Mouse (Mus musculus) cerebellum, adult 18-20 months (tissue): ENCODE results near the gene Clcnka.

ENCODE experiments used
- DNase-seq, 2 experiments: peaks; one replicate each; pipeline ENCODE4 v3.0.0; 2021

The Clcnka gene

DNA sequence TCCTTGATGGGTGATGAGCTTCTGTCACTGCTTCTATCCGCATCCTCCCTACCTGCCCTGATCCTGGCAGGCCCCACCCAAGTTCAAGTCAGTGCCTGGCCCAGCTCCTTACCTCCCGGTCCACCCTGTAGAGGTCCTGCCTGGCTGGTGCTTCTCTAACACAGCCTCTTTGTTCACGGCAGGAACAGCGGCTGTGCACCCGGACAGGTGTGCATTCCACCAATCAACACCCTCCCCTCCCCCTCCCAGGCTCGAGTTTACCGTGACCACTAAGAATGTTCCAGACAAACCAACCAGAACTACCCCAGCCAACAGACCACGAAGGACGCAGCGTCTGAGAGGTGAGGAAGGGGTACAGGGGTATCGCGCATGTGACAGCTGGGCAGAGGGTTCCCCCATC lies at the start of gene Clcnka:
Clcnka (minus strand) TSS at position 180 of the 400 bp plus-strand sequence.
- DNase-seq = no peak

DNA sequence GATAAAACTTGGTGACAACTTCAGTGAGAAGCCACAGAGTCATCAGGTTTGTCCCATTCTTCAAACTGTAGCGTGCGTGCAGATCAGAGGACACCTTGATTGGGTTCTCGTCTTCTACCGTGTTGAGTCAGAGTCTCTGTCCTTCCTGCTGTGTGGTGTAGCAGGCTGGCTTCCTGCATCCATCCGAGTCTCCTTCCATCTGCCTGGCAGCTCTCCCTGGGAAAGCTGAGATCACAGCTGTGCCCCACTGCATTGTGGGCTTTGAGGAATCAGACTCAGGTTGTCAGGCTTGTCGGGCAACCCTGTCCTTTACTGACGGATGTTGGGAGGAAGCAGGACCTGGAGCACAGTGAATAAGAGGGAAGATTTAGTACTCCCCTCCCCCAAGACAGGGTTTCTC lies 47.7 kb upstream of the Clcnka start:
- DNase-seq = no peak

- no peak for DNase-seq
Measured at GRCm38 (mm10) chr4:141445328-141445720, 46.8 kb upstream of the Clcnka start.

DNA sequence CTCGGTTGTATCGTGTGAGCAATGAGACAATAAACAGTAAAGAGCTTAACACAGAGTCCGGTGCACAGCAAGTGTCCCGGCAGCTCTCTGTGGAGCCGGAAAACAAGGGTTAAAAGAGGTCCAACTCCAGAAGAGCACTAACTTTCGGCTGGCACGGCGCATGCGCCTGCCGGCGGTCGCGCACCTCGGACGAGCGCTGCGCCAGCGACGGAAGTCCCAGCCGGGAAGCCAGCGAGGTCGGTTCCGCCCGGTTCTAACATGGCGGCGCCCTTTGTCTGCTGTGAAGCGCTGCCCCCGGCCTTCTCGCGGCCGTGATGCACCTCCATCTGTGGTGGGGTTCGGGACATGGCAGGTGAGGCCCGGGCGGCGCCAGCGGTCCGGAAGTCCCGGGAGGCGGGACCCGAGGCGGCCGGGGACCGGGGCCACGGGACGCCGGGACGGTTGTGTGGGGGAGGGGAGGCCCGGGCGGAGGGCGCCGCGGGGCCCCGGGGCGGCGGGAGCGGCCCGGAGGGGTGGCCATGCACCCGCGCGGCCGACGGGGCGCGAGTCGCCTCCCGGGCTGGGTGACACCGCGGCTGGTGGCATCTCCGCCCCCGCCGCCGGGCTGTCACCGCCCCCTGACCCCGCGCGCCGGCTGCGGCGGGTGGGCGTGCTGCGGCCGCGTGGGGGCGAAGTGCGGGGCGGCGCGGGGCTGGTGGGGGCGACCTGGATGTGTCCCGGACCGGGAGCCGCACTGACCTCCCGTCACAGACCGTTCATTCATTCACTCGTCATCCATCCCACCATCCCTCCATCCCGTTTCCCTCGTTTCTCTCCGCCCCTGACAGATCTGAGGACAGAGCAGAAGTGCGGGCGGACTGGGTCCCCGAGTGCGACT lies 46.2 kb upstream of the Clcnka start, which contains the start of gene Zbtb17:
Zbtb17 (plus strand) TSS at position 204 of the 877 bp plus-strand sequence.
- peak; percentile 84 to 92 for DNase-seq

- no peak for DNase-seq
Measured at GRCm38 (mm10) chr4:141443641-141444429, 45.3 kb upstream of the Clcnka start.

DNA sequence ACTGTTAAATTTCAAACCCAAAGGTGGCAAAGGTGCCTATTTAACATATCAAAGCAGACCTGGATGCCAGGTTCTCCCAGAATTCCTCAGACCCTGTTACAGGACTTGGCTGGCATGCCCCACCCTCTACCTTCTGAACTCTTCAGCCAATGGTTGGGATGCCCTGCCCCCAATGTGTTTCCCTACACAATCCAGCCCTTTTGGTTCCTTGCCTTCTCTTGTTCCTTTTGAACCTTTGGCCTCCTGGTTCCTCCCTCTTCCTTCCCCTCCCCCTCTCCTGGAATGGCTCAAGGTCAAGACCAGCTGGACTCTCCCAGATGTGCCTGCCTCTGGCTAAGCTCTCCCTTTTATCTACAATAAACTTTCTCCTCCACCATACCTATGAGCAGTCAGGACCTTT lies 42.4 kb upstream of the Clcnka start:
- no peak for DNase-seq

DNA sequence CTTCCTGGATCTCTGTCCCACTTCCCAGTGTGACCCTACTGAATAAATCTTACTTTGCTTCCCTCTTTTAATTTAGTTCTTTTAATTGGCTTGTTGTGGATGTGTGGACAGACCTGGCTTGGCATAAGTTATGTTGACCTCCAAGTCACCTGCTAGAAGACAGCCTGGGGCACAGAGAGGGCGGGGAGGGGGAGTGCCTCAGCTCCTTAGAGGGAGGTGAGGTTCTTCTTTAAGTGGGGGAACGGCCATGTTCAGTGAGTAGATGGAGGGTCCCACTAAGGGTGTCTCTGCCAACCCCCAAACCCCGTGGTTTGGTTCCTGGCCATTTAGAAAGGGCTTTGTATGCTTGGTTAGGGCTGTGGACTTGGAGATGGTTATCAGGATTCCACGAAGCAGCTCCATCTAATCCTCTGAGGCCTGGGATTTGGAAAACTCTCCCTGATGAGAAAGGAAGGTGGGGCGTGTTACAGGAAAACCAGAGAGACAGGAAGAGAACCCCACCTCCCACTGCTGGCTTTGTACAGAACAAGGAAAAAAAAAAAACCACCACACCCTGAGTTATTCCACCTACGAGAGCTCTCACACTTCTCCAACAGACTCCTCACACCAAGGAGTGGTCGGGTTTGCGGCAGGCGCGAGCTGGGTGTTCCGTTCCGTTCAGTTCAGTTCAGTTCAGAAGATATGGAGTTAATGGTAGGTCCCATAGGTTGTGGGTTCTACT lies 40.7 kb upstream of the Clcnka start:
- no peak for DNase-seq

DNA sequence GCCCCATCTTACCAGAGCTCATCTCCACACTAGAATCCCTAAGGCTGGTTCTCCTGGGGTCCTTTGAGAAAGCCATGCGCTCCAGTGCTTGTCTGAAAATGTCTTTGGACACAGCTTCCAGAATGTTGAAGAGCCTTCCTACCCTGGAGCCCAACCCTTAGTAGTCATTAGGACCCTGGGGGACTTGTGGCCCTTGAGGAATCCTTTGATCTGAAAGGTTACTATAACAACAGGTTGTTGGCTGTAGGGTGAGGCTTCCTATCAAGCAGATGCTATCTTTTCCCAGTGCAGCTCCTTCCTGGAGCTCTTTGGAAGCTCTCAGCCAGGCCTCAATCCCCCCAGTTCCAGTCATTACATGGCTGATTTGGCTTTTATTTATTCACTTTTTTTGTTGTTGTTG lies 37.5 kb upstream of the Clcnka start, which contains the start of gene Srarp:
Srarp (minus strand) TSS at position 132 of the 400 bp plus-strand sequence.
- no peak for DNase-seq

DNA sequence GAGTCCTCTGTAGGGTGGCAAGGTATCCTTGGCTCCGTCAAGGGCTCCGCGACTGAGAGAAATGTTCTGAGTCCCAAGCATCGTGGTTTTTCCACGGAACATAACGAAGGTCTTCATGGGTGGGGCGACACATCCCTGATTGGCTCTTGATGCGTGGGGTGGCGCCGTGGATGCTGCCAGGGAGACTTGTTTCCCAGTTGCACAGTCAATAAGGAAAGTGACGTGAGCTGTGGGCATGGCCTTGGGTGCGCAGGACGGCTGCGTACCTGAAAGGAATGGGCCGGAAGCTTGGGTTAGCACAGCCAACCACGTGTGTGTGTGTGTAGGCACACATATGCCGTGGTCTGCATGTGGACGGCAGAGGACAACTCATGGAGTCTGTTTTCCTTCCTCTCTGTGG lies 34.7 kb upstream of the Clcnka start:
- no peak for DNase-seq

DNA sequence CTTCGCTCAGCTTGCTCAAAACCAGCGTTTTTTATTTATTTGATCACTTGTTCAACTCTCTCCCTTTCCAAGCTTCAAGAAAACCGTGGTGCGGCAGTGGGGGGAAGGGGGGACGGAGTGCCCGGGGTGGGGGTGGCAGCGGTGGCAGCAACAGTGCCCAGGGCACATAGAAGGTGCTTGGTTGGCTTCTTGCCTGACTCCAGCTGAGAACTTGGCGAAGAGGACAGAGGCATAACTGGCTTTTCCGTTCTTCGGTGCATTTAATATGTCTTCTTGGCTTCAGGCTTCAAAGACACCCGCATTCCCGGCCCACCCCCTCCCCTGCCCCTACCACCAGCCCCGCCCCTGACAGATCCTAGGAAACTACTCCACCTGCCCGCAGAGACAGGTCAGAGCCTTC lies 34.1 kb upstream of the Clcnka start:
- DNase-seq = no peak

- DNase-seq = peak; percentile 81 to 87
Measured at GRCm38 (mm10) chr4:141430997-141431396, 32.5 kb upstream of the Clcnka start.

- DNase-seq = no peak
Measured at GRCm38 (mm10) chr4:141429847-141430246, 31.3 kb upstream of the Clcnka start.

DNA sequence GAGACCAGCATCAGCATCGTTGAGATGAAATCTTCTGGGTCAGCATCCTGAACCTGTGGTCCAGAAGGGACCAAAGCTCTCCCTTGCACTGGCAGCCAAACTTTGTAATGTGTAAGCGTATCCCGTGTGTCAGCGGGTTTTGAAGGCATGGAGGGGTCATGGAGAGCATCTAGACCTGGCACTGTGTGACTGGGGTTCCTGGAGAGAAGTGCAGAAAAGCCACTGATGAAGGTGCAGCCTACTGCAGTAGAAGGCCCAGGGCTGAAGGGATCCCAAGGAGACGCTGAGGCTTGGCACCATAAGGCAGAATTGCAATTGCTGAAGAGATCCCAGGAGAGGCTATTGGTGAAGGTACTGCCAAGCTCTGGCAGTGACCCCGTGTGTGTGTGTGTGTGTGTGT lies 30.9 kb upstream of the Clcnka start:
- DNase-seq = no peak

- DNase-seq = no peak
Measured at GRCm38 (mm10) chr4:141427921-141428320, 29.4 kb upstream of the Clcnka start.

DNA sequence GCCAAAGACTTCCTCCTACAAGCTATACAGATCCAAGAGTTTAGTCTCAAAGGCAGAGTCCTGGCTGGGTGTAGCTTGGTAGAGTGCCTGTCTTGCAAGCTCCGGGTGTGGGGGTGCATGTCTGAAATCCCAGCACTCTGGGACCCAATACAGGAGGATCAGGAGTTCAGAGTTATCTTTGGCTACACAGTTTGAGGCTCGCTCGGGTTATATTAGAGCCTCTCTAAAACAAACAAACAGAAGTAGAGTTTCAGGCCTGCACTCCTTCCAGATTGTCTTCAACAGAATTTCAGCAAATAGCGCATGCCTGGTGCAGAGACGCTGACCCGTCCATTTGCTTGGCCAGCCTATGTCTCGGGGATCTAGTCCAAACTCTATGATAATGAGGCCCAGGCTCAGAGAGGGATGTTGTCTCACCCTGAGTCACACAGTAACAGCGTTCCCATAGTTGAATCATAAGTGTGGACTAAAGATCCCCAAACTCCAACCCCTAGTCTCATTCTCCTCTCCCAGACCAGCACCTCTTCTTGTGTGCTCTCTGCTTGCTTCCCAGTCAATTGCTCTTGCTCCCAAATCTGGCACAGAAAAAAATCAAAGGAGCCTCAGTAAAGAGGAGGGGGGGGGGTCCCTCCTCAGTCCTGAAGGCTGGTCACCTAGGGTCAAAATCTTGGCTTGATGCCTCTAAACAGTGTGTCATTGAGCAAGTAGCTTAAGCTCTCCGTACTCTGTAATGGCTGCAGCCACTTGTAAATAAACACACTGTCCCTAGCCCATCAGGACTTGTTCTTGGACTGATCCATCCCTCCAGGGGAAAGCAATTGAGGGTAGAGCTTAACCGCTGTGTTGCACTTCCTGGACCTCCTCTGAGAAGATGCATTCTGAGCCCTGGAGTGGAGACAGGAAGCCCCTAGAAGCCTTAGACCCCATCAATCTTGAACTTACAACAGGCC lies 28.5 kb upstream of the Clcnka start:
- DNase-seq = no peak

DNA sequence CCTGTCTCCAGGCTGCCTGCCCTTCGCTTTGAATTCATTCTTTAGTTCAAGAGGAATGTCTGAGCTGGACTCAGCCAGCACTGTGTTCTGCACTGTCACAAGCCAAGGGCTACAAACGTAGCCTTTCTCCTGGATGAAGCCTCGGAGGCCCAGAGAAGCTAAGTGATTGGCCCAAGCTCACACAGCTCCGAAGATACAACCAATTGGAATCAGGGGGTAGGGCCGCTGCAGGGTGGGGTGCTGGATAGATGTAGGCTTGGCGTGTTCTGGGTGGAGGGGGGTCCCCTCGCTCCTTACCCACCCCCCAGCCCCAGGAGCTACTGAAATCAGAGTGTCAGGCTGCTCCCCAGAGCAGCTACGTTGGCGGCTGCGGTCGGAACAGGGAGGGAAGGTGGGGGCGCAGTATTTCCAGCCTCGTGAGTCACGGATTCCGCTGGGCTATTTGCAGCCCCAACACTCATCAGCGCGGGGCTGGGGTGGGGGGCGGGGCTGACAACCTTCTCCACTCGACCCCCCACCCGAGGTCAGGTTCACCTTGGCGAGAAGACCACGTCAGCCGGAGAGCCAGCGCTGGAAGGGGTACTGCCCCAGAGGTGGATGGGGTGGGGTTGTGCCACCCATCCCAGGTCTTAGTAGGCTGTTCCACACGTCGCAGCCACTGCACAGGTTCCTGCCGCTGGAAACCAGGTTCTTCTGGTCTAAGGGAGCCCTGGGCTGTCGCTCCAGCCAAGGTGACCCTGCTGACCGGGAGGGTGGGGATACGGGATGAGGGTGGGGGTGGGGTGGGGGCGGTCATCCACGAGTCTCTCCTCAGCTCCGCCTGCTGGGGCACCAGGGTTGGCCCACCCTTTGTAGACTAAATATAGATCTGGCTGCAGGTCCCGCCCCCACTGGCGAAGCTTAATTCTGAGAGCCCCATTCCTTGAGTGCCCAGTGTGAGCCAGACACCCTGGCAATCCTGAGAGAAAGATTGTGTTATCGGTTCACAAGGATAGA lies 27.3 kb upstream of the Clcnka start:
- peak; percentile 49 to 54 for DNase-seq

DNA sequence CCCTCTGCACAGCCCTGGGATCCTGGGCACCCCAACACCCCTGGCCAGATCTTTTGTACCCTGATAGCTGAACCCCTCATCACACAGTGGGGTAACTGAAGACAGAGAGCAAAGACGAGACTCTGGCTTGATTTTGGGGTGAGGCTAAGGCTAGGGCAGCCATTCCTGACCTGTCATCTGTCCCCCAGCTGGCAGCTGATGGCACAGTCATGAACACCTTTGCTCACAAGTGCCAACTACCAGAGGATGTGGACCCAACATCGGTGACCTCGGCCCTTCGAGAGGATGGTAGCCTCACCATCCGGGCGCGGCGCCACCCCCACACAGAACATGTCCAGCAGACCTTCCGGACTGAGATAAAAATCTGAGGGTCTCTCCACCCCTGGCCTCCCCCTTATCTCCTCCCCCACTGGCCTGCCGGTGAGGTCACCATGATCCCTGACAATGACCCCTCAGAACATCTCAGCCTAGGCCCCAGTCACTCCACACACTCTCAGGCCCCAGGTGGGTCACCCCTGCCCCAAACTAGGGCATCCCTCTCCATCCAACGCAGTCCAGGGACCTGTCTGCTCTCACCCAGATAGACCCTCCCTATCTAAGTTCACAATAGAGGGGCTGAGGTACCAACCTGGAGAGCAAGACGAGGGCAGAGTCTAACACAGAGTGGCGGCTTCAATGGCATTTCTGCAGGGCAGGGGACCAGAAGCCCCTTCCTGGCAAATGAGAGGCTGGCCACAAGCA lies 25.3 kb upstream of the Clcnka start:
- DNase-seq = no peak

DNA sequence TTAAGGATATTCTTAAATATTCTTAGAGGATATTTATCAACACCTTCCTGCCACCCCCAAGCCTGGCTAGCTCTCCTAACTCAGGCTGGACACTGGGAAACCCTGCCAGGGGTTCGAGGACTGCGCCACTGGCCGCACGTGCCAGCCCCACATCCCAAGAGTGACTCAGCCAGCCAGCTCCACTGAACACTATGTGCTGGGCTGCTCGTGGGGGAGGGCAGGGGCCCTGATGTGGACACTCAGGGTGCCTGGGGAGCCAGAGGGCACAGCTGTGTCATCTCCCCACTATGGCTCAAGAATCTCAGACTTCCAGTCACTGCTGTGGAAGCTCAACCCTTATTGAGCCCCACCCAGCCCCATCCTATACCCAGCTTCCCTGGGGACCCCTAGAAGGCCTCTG lies 24.8 kb upstream of the Clcnka start:
- no peak for DNase-seq

DNA sequence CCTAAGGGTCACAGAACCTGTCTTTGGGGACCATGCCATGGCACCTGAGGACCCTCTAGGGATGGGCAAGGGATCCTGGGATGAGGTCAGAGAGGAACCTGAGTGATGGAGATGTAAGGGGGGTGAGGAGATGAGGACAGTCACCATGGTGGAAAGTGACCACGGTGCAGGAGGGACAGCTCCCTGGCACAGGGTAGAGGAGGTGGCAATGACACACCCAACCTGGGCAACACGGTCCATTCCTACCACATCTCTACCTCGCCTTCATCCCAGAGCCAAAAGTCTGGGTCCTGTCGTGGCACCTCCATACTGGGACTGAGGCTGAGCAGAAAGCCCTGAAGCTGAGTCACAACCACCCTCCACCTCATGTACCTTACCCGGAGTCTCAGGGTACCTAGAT lies 24.3 kb upstream of the Clcnka start:
- no peak for DNase-seq

DNA sequence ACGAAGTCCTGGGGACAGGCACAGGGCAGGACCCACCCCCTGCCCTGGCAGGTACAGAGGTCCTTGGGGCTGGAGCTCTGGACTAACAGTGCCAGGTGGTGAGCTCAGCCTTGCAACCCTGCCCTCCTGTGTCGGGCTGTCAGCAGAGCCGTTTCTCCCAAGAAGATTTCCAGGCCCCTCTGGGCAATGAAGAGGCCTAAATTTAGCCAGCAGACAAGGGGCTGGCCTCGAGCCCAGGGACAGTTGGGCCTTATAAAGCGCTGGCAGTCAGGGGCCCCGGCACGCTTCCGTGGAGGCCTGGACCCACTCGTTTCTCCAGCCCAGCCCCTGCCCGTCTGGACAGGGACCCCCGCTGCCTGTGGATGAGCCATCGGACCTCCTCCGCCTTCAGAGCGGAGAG lies 22.9 kb upstream of the Clcnka start:
- DNase-seq = peak; percentile 24 to 33
